ENCODE assay signal across 25 mouse cellular contexts in genomic region chr11:81923096-81923495, GRCm38 (mm10). TPM values are rescaled to one million over a fixed set of nuclear protein-coding genes. Genes with fewer than 3 reads are reported as not detected.
DNase-seq lines count a peak whose midpoint lies in the region; ATAC-seq lines count a peak whose summit lies in the region.
"Had no signal": no experiment of that assay in that cellular context is flagged by ENCODE, and none has a peak within 500 bp of the region (broad histone marks: within the 10 kb centered on the region; RNA-seq: fewer than 3 reads in every experiment).

No protein-coding gene starts in this region.

- no peaks in the 10 kb centered on the region for H3K27me3 ChIP-seq in heart, embryonic 11.5 days (ENCODE audit: control insufficient read depth, insufficient read depth, low read length)
- no peaks in the 10 kb centered on the region for H3K27me3 ChIP-seq in hindbrain, embryonic 12.5 days
- H3K27me3 ChIP-seq: embryonic facial prominence, embryonic 12.5 days; forebrain, embryonic 12.5 days; forebrain, embryonic 15.5 days; hindbrain, embryonic 13.5 days; intestine, embryonic 15.5 days had no signal

- WGBS in heart, embryonic 11.5 days (ENCODE audit: insufficient replicate concordance): 72% methylated on average over 2 of the region's 2 CpGs
- WGBS in hindbrain, embryonic 12.5 days: 95% methylated on average over 2 of the region's 2 CpGs

- no peak overlapping the region for H3K4me3 ChIP-seq in heart, embryonic 11.5 days (ENCODE audit: low read depth, low read length)
- H3K4me3 ChIP-seq in hindbrain, embryonic 12.5 days: no peak overlapping the region
- H3K4me3 ChIP-seq: embryonic facial prominence, embryonic 12.5 days; erythroblast, embryonic 14.5 days; forebrain, embryonic 12.5 days; forebrain, embryonic 15.5 days; heart, adult 2 months; heart, embryonic 10.5 days; hindbrain, embryonic 13.5 days; intestine, embryonic 15.5 days had no signal

- no peaks in the 10 kb centered on the region for H3K4me1 ChIP-seq in heart, embryonic 11.5 days (ENCODE audit: control insufficient read depth, insufficient read depth, low read length)
- H3K4me1 ChIP-seq in hindbrain, embryonic 12.5 days: peaks cover 4% of the 10 kb centered on the region; the same call in 1 of the 2 replicates
- H3K4me1 ChIP-seq: embryonic facial prominence, embryonic 12.5 days; forebrain, embryonic 15.5 days; heart, embryonic 10.5 days; intestine, embryonic 15.5 days had no signal

- DNase-seq in heart, adult 11 months: peak; percentile 18
- peak; percentile 12 for DNase-seq in thymus, postnatal 4 days
- DNase-seq in thymus, postnatal 36 days: no peak
- peak; percentile 78 for DNase-seq in Muller cell, postnatal 12 days (ENCODE audit: inconsistent ontology term)
- no peak for DNase-seq in cerebellum, adult 9-11 months
- DNase-seq: adrenal gland, postnatal 25 days; cerebellum, adult 11-12 months; cerebellum, adult 8-10 months; cerebellum, postnatal 14 days; gastrocnemius, postnatal 25 days; heart, adult 2 months had no signal

- H3K27ac ChIP-seq in heart, embryonic 11.5 days (ENCODE audit: low read depth, low read length): no peak overlapping the region
- H3K27ac ChIP-seq in hindbrain, embryonic 12.5 days: no peak overlapping the region
- H3K27ac ChIP-seq: embryonic facial prominence, embryonic 12.5 days; forebrain, embryonic 12.5 days; forebrain, embryonic 15.5 days; heart, adult 2 months; heart, embryonic 10.5 days; hindbrain, embryonic 13.5 days; intestine, embryonic 15.5 days had no signal

- ATAC-seq in heart, embryonic 11.5 days (replicated peaks; ENCODE audit: insufficient number of reproducible peaks, low FRiP score, low TSS enrichment): no peak
- ATAC-seq in hindbrain, embryonic 12.5 days (ENCODE audit: low FRiP score): no peak
- ATAC-seq: activated CD4-positive, CD25-positive, alpha-beta regulatory T cell, adult 4 months; forebrain, embryonic 15.5 days; hindbrain, embryonic 16.5 days; intestine, embryonic 15.5 days had no signal

- no peaks in the 10 kb centered on the region for H3K9me3 ChIP-seq in heart, embryonic 11.5 days (replicated peaks; ENCODE audit: control insufficient read depth, low read length)
- H3K9me3 ChIP-seq in hindbrain, embryonic 12.5 days (replicated peaks): no peaks in the 10 kb centered on the region
- H3K9me3 ChIP-seq: embryonic facial prominence, embryonic 12.5 days; forebrain, embryonic 12.5 days; forebrain, embryonic 15.5 days; heart, embryonic 10.5 days; hindbrain, embryonic 13.5 days; intestine, embryonic 15.5 days had no signal

- no peak overlapping the region for H3K9ac ChIP-seq in heart, embryonic 11.5 days (ENCODE audit: low read depth, low read length)
- H3K9ac ChIP-seq in hindbrain, embryonic 12.5 days: no peak overlapping the region
- H3K9ac ChIP-seq: embryonic facial prominence, embryonic 12.5 days; forebrain, embryonic 12.5 days; forebrain, embryonic 15.5 days; hindbrain, embryonic 13.5 days; intestine, embryonic 15.5 days had no signal

- H3K4me2 ChIP-seq in heart, embryonic 11.5 days: no peak overlapping the region
- no peak overlapping the region for H3K4me2 ChIP-seq in hindbrain, embryonic 12.5 days (replicated peaks)
- H3K4me2 ChIP-seq: embryonic facial prominence, embryonic 12.5 days; forebrain, embryonic 12.5 days; forebrain, embryonic 15.5 days; hindbrain, embryonic 13.5 days; intestine, embryonic 15.5 days had no signal

- no peaks in the 10 kb centered on the region for H3K36me3 ChIP-seq in heart, embryonic 11.5 days (ENCODE audit: control insufficient read depth, insufficient read depth, low read length)
- H3K36me3 ChIP-seq in hindbrain, embryonic 12.5 days: no peaks in the 10 kb centered on the region
- H3K36me3 ChIP-seq: embryonic facial prominence, embryonic 12.5 days; forebrain, embryonic 12.5 days; forebrain, embryonic 15.5 days; G1E; heart, embryonic 10.5 days; hindbrain, embryonic 13.5 days; intestine, embryonic 15.5 days had no signal

RNA-seq across cellular contexts. Expression of gene Asic2, which starts 45.2 kb away (rescaled TPM):
- 0.21 and 0.25 TPM in 2 replicates for polyA plus RNA-seq in heart, embryonic 11.5 days (2014; fragmentation: Nextera tagmentation; extraction: Ambion mirVana)
- polyA plus RNA-seq in hindbrain, embryonic 12.5 days (2016; fragmentation: Nextera tagmentation; extraction: Ambion mirVana): 5.4 and 6.1 TPM in 2 replicates
- polyA plus RNA-seq: activated CD4-positive, CD25-positive, alpha-beta regulatory T cell, adult 4 months; erythroblast, embryonic 14.5 days; G1E; heart, adult 2 months; heart, embryonic 14.5 days; heart, postnatal 0 days had no signal

Comparison
In these comparisons a context has a peak if more than half of its experiments do, and no peak if none do; other contexts are left out.
1. DNase-seq: peak in heart, adult 11 months (single experiment), thymus, postnatal 4 days (single experiment) and Muller cell, postnatal 12 days (single experiment); none in thymus, postnatal 36 days (0 of 2) and cerebellum, adult 9-11 months (single experiment).